Mouse (Mus musculus) regulatory T cell (primary cell): ENCODE measurements around the gene H60c.
"Not testable (repeated sequence)": the region's sequence is repeated elsewhere in the genome, so short reads cannot be mapped to it uniquely, and the experiment has no call there.

Experiments
- in situ Hi-C: fragments of 300-600 bp; cut with MboI, MseI; formaldehyde crosslinking; loops from one replicate; pipeline ENCODE4 v1.15.1; 2025; ENCODE audit warnings: high pct_unique_total_duplicates

The H60c gene

DNA sequence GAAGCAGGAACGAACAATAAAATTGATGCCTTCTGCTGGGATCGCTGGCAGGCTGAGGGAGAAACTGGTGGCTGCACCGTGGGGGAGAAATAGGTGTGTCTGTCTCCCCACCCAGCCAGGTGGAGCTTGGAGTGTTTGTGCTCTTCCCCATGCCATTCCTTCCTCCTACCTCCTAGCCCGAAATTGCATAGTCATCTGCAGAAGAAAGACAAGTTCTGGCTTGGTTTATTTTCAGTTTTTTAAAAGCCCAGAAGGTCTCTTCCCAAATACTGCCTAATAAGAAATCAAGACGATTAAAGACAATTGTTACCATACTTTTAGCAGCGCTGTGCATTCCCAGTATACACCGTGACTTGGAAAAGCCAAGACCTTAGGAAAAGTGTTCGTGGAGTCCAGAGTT lies at the start of gene H60c:
H60c (minus strand) TSS at position 101 of the 400 bp plus-strand sequence.
- in situ Hi-C loops = no loop called here

GRCm38 (mm10) chr10:3308821-3309206 lies 41.2 kb upstream of the H60c start:
- in situ Hi-C loops = no loop called here

GRCm38 (mm10) chr10:3308180-3308820 lies 40.7 kb upstream of the H60c start:
- in situ Hi-C loops = no loop called here

- in situ Hi-C loops = no loop called here
These were observed 40.2 kb upstream of the H60c start for GRCm38 (mm10) chr10:3307752-3308151.

GRCm38 (mm10) chr10:3293969-3294368 lies 26.4 kb upstream of the H60c start:
- in situ Hi-C loops = no loop called here

DNA sequence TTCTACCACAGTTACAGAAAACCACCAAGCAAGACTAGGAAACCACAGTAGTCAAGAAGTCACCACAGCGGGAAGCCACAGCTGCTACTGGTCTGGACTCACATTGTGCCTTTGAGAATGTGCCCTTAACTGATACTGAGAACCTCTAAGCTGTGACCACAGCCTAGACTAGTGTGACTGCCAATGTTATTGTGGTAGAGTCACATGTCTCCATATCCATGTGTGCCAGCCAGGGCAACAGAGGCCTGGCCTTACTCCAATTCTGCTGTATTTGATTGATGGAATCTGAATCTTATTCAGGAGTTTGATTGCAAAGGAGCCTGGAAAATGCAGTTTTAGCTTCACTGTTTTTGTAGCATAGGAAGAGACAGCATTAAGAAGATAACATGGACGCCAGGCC lies 13.5 kb upstream of the H60c start:
- in situ Hi-C loops = no loop called here

GRCm38 (mm10) chr10:3274065-3274464 lies 6.5 kb upstream of the H60c start:
- in situ Hi-C loops = loop anchor here (10.0 kb wide), 1 partner anchor 451 kb away; no protein-coding TSS in a partner anchor

GRCm38 (mm10) chr10:3271036-3271435 lies 3.5 kb upstream of the H60c start:
- in situ Hi-C loops = loop anchor here (10.0 kb wide), 1 partner anchor 454 kb away; no protein-coding TSS in a partner anchor

GRCm38 (mm10) chr10:3266729-3267128 lies 842 bp downstream of the H60c start:
- in situ Hi-C loops = no loop called here

- in situ Hi-C loops = no loop called here
These were observed 4.8 kb downstream of the H60c start for GRCm38 (mm10) chr10:3262784-3263183.

DNA sequence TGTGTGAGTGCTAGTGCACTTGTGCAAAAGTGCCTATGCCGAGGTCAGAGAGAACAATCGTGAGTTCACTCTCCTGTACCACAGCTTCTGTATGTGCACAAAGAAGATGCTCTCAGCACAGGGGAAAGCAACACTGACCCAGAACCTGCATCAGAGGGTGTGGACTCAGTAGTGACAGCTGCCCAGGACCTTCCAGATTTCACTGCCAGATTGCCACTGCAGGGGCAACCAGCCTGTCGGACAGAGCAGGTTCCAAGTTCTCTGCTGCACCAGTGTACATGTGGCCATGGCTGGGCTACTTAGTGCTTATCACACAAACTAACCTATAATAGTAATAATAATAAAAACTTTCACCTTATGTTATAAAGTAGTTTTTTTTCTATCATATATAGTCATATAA lies 10.2 kb downstream of the H60c start:
- in situ Hi-C loops = no loop called here

- in situ Hi-C loops = not testable (repeated sequence)
These were observed 29.1 kb downstream of the H60c start for GRCm38 (mm10) chr10:3238436-3238835.

- in situ Hi-C loops = no loop called here
These were observed 30.8 kb downstream of the H60c start for GRCm38 (mm10) chr10:3236638-3237270.

GRCm38 (mm10) chr10:3228447-3229195 lies 39.0 kb downstream of the H60c start:
- in situ Hi-C loops = no loop called here
